Mouse (Mus musculus): ENCODE data around the gene Atoh7. TPM values are rescaled to one million over a fixed set of nuclear protein-coding genes. Genes with fewer than 3 reads are reported as not detected.
A peak's percentile ranks its signal among the peaks of the same experiment; 100 is the strongest.
"Not testable (repeated sequence)": the region's sequence is repeated elsewhere in the genome, so short reads cannot be mapped to it uniquely, and the experiment has no call there.

The Atoh7 gene
- polyA plus RNA-seq (2015; fragmentation: Nextera tagmentation; extraction: Ambion mirVana): 0.16 TPM in 1 of 2 replicates, not detected in the other

GRCm38 (mm10) chr10:63099521-63099920 lies at the start of gene Atoh7:
Gene Atoh7, plus strand, starts transcription at chr10:63099651.
- H3K4me1 ChIP-seq (replicated peaks): peaks cover 4% of the 10 kb centered on the region; the same call in 1 of the 2 replicates
- H3K9me3 ChIP-seq: no peaks in the 10 kb centered on the region
- peak within 1 kb of the TSS; percentile 54 for H3K9ac ChIP-seq
- no peak within 1 kb of the TSS for H3K27ac ChIP-seq
- H3K36me3 ChIP-seq: no peaks in the 10 kb centered on the region
- 11% methylated on average over 16 of the region's 16 CpGs for WGBS
- peak; percentile 35; the same call in 1 of the 2 replicates for ATAC-seq
- H3K4me3 ChIP-seq (replicated peaks): peak within 1 kb of the TSS; percentile 53
- peak within 1 kb of the TSS; percentile 99 for H3K4me2 ChIP-seq (replicated peaks)
- peaks cover 25% of the 10 kb centered on the region for H3K27me3 ChIP-seq (replicated peaks)

GRCm38 (mm10) chr10:63051267-63051666 lies 48.2 kb upstream of the Atoh7 start:
- H3K9ac ChIP-seq: no peak overlapping the region
- 79% methylated on average over 7 of the region's 7 CpGs for WGBS
- no peaks in the 10 kb centered on the region for H3K27me3 ChIP-seq (replicated peaks)
- H3K27ac ChIP-seq: no peak overlapping the region
- no peak overlapping the region for H3K4me3 ChIP-seq (replicated peaks)
- no peak overlapping the region for H3K4me2 ChIP-seq (replicated peaks)
- H3K36me3 ChIP-seq: no peaks in the 10 kb centered on the region
- no peaks in the 10 kb centered on the region for H3K4me1 ChIP-seq (replicated peaks)
- H3K9me3 ChIP-seq: no peaks in the 10 kb centered on the region
- no peak for ATAC-seq

- Histone ChIP-seq H3K4me1 (replicated peaks) (no peaks in the 10 kb centered on the region), H3K27me3 (replicated peaks) (no peaks in the 10 kb centered on the region), H3K9me3 (no peaks in the 10 kb centered on the region), H3K4me2 (replicated peaks) (no peak overlapping the region), H3K4me3 (replicated peaks) (no peak overlapping the region), H3K27ac (no peak overlapping the region), H3K36me3 (no peaks in the 10 kb centered on the region), H3K9ac (no peak overlapping the region)
- WGBS: 82% methylated on average over 6 of the region's 6 CpGs
- ATAC-seq: no peak
Observed at GRCm38 (mm10) chr10:63052011-63052410, 47.4 kb upstream of the Atoh7 start.

DNA sequence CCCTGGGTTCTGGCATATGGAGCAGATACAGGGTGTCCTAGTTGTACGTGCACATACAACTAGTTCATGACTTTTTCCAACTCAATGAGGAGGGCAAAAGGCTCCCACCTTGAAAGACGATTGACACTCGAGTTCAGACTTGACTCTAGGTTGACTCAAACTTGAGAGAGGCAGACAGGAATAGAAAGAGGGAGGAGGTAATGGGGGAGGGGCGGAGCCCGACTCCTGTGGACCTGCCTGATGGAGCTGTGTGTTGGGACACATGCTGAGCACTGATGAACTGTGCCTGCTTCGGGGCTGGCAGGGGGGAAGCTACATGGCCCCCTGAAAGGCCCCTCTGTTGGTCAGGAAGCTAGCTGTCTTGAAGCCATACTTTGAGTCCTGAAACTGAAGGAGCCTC lies 46.4 kb upstream of the Atoh7 start:
- no peak for ATAC-seq
- 65% methylated on average over 6 of the region's 6 CpGs for WGBS
- H3K27me3 ChIP-seq (replicated peaks): no peaks in the 10 kb centered on the region
- no peak overlapping the region for H3K4me2 ChIP-seq (replicated peaks)
- H3K9me3 ChIP-seq: no peaks in the 10 kb centered on the region
- no peaks in the 10 kb centered on the region for H3K36me3 ChIP-seq
- no peak overlapping the region for H3K27ac ChIP-seq
- no peak overlapping the region for H3K4me3 ChIP-seq (replicated peaks)
- H3K4me1 ChIP-seq (replicated peaks): 0 out of 2 replicates have a peak, but pooled peaks cover 3% of the 10 kb centered on the region
- H3K9ac ChIP-seq: no peak overlapping the region

DNA sequence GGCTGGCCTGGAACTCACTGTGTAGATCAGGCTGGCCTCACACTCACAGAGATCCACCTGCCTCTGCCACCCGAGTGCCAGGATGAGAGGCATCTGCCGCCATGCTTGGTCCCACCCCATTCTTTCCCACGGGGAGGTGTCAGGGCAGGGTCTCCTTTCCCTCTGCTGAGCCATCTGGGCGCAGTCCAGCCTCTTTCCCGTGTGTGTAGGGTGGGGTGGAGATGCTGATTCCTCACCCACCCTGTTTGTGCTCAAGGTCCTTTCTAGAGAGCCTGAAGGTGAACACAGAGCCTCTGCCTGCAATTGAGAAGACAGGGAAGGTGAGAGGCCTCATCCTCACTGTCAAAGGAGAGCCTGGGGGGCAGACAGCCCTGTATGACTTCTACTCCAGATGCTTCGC lies 45.4 kb upstream of the Atoh7 start:
- WGBS: 76% methylated on average over 6 of the region's 6 CpGs

DNA sequence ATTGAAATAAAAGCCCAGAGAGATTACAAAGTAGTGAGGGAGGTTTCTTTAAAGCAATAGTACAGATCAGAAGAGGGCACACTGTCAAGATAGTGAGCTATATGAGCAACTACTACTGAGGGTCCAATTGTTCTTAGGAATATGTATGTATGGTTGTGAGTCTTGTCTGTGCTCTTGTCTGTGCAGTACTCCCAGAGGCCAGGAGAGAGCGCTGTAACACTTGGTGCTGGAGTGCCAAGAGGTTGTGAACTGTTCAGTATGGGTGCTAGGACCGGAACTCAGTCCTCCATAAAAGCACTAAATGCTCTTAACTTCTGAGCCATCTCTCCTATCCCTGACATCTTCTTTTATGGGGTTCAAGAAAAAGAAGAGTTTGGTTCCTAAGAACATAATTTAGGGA lies 44.9 kb upstream of the Atoh7 start:
- Histone ChIP-seq H3K4me3 (replicated peaks) (no peak overlapping the region), H3K4me1 (replicated peaks) (0 out of 2 replicates have a peak, but pooled peaks cover 3% of the 10 kb centered on the region), H3K9ac (no peak overlapping the region), H3K27me3 (replicated peaks) (no peaks in the 10 kb centered on the region), H3K27ac (no peak overlapping the region), H3K4me2 (replicated peaks) (no peak overlapping the region), H3K36me3 (no peaks in the 10 kb centered on the region), H3K9me3 (no peaks in the 10 kb centered on the region)
- WGBS: 80% methylated on average over 2 of the region's 2 CpGs
- no peak for ATAC-seq

More for the DNA sequence above, 45.4 kb upstream of the Atoh7 start:
- H3K36me3 ChIP-seq; H3K27me3 ChIP-seq (replicated peaks); H3K9ac ChIP-seq; H3K27ac ChIP-seq; H3K4me1 ChIP-seq (replicated peaks); H3K4me3 ChIP-seq (replicated peaks); H3K4me2 ChIP-seq (replicated peaks); H3K9me3 ChIP-seq; ATAC-seq: not testable (repeated sequence)

- H3K4me1 ChIP-seq (replicated peaks): 0 out of 2 replicates have a peak, but pooled peaks cover 3% of the 10 kb centered on the region
- H3K27me3 ChIP-seq (replicated peaks): no peaks in the 10 kb centered on the region
- no peaks in the 10 kb centered on the region for H3K9me3 ChIP-seq
- ATAC-seq: peak; percentile 86
- no peaks in the 10 kb centered on the region for H3K36me3 ChIP-seq
- H3K27ac ChIP-seq: no peak overlapping the region
- H3K4me2 ChIP-seq (replicated peaks): peak overlapping the region; percentile 17
- H3K9ac ChIP-seq: no peak overlapping the region
- WGBS: 27% methylated on average over 24 of the region's 24 CpGs
- H3K4me3 ChIP-seq (replicated peaks): no peak overlapping the region
Observed at GRCm38 (mm10) chr10:63056966-63057750, 42.3 kb upstream of the Atoh7 start.

GRCm38 (mm10) chr10:63059862-63060261 lies 39.6 kb upstream of the Atoh7 start, which contains the start of gene Pbld1:
Gene Pbld1, plus strand, starts transcription at chr10:63060162.
- Histone ChIP-seq H3K4me3 (replicated peaks) (no peak within 1 kb of the TSS), H3K27me3 (replicated peaks) (no peaks in the 10 kb centered on the region), H3K4me1 (replicated peaks) (0 out of 2 replicates have a peak, but pooled peaks cover 3% of the 10 kb centered on the region), H3K9ac (no peak within 1 kb of the TSS), H3K36me3 (no peaks in the 10 kb centered on the region), H3K27ac (no peak within 1 kb of the TSS), H3K4me2 (replicated peaks) (no peak within 1 kb of the TSS), H3K9me3 (no peaks in the 10 kb centered on the region)
- no peak for ATAC-seq
- WGBS: 84% methylated on average over 2 of the region's 2 CpGs

- 0 out of 2 replicates have a peak, but pooled peaks have one; percentile 25 for ATAC-seq
- Histone ChIP-seq H3K27me3 (replicated peaks) (no peaks in the 10 kb centered on the region), H3K27ac (no peak overlapping the region), H3K4me3 (replicated peaks) (no peak overlapping the region), H3K36me3 (no peaks in the 10 kb centered on the region), H3K9me3 (no peaks in the 10 kb centered on the region), H3K4me2 (replicated peaks) (no peak overlapping the region), H3K9ac (no peak overlapping the region), H3K4me1 (replicated peaks) (0 out of 2 replicates have a peak, but pooled peaks cover 3% of the 10 kb centered on the region)
- WGBS: 51% methylated on average over 11 of the region's 11 CpGs
Observed at GRCm38 (mm10) chr10:63060406-63060805, 39.0 kb upstream of the Atoh7 start.

GRCm38 (mm10) chr10:63061266-63061665 lies 38.2 kb upstream of the Atoh7 start:
- peak; percentile 28 for ATAC-seq
- H3K4me1 ChIP-seq (replicated peaks): 0 out of 2 replicates have a peak, but pooled peaks cover 3% of the 10 kb centered on the region
- no peak overlapping the region for H3K4me3 ChIP-seq (replicated peaks)
- no peaks in the 10 kb centered on the region for H3K27me3 ChIP-seq (replicated peaks)
- WGBS: 64% methylated on average over 12 of the region's 12 CpGs
- no peak overlapping the region for H3K4me2 ChIP-seq (replicated peaks)
- no peak overlapping the region for H3K27ac ChIP-seq
- H3K9me3 ChIP-seq: no peaks in the 10 kb centered on the region
- no peak overlapping the region for H3K9ac ChIP-seq
- no peaks in the 10 kb centered on the region for H3K36me3 ChIP-seq

- Histone ChIP-seq H3K9ac (no peak overlapping the region), H3K36me3 (no peaks in the 10 kb centered on the region), H3K4me2 (replicated peaks) (no peak overlapping the region), H3K27me3 (replicated peaks) (no peaks in the 10 kb centered on the region), H3K27ac (no peak overlapping the region), H3K4me3 (replicated peaks) (no peak overlapping the region), H3K9me3 (no peaks in the 10 kb centered on the region), H3K4me1 (replicated peaks) (no peaks in the 10 kb centered on the region)
- 85% methylated on average over 5 of the region's 5 CpGs for WGBS
- no peak for ATAC-seq
Observed at GRCm38 (mm10) chr10:63062696-63063095, 36.8 kb upstream of the Atoh7 start.

DNA sequence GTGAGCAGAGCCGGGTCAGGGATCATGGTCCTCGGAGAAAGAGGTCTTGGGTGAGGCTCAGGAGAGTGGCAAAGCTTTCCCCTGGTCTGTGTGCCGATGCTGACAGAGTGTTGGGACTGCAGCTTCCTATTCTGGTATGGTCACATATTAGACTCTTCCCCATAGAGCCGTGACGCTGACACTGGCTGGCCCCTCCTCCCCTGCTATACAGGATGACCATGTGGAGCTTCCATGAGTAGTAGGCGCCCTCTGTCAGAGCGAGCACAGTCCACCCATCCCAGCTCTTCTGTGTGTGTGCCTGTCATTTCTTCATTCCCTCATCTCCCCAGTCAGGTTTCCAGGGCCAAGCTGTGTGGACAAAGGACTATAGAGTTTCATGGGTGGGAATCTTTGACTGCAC lies 36.1 kb upstream of the Atoh7 start:
- H3K4me1 ChIP-seq (replicated peaks): no peaks in the 10 kb centered on the region
- WGBS: 76% methylated on average over 7 of the region's 7 CpGs
- H3K36me3 ChIP-seq: no peaks in the 10 kb centered on the region
- no peaks in the 10 kb centered on the region for H3K9me3 ChIP-seq
- no peaks in the 10 kb centered on the region for H3K27me3 ChIP-seq (replicated peaks)
- no peak overlapping the region for H3K27ac ChIP-seq
- no peak overlapping the region for H3K9ac ChIP-seq
- no peak overlapping the region for H3K4me2 ChIP-seq (replicated peaks)
- no peak for ATAC-seq
- H3K4me3 ChIP-seq (replicated peaks): no peak overlapping the region

GRCm38 (mm10) chr10:63064516-63064915 lies 34.9 kb upstream of the Atoh7 start:
- Histone ChIP-seq H3K4me1 (replicated peaks) (no peaks in the 10 kb centered on the region), H3K9ac (no peak overlapping the region), H3K9me3 (no peaks in the 10 kb centered on the region), H3K27ac (no peak overlapping the region), H3K36me3 (no peaks in the 10 kb centered on the region), H3K4me2 (replicated peaks) (no peak overlapping the region), H3K4me3 (replicated peaks) (no peak overlapping the region), H3K27me3 (replicated peaks) (no peaks in the 10 kb centered on the region)
- WGBS: 77% methylated on average over 9 of the region's 9 CpGs
- ATAC-seq: no peak

All from intestine, embryonic 15.5 days (tissue).